Mouse (Mus musculus): ENCODE measurements around the gene Prkag1. TPM values are rescaled to one million over a fixed set of nuclear protein-coding genes. Genes with fewer than 3 reads are reported as not detected.
A peak's percentile ranks its signal among the peaks of the same experiment; 100 is the strongest.

The Prkag1 gene
- polyA plus RNA-seq, 1 experiment = 132 TPM

- TF ChIP-seq CTCF (IDR thresholded peaks at IDR 0.05; ENCODE audit: control insufficient read depth, insufficient read depth, insufficient read length) = no peak
- no peak for TF ChIP-seq FOSL1 (IDR thresholded peaks at IDR 0.05; ENCODE audit: insufficient read depth, low read length, poor library complexity, severe bottlenecking)
- H3K27me3 ChIP-seq (ENCODE audit: control insufficient read depth, insufficient read depth, insufficient read length) = no peaks in the 10 kb centered on the region
- peaks cover 60% of the 10 kb centered on the region for H3K79me3 ChIP-seq (ENCODE audit: low read depth)
- peaks cover 27% of the 10 kb centered on the region for H3K36me3 ChIP-seq (ENCODE audit: control insufficient read depth, insufficient read depth)
- peak overlapping the region; percentile 99 for H3K4me3 ChIP-seq (ENCODE audit: insufficient read depth, poor library complexity, severe bottlenecking)
- peaks cover 73% of the 10 kb centered on the region for H3K79me2 ChIP-seq (ENCODE audit: control insufficient read depth, insufficient read depth)
- peak overlapping the region; percentile 88 for H3ac ChIP-seq (ENCODE audit: control insufficient read depth, insufficient read length, low read depth)
Measured at GRCm38 (mm10) chr15:98870179-98871069, 39.1 kb upstream of the Prkag1 start.

- TF ChIP-seq MYOG (IDR thresholded peaks at IDR 0.05; ENCODE audit: control insufficient read depth, extremely low read depth, insufficient read length) = no peak
- no peak for TF ChIP-seq CTCF (IDR thresholded peaks at IDR 0.05; ENCODE audit: control insufficient read depth, insufficient read depth, insufficient read length)
- TF ChIP-seq MYOD1 (IDR thresholded peaks at IDR 0.05; ENCODE audit: control insufficient read depth, insufficient read length, low read depth) = no peak
- TF ChIP-seq MAX (IDR thresholded peaks at IDR 0.05) = no peak
- TF ChIP-seq USF1 (IDR thresholded peaks at IDR 0.05; ENCODE audit: low read depth) = no peak
- no peak for TF ChIP-seq FOSL1 (IDR thresholded peaks at IDR 0.05; ENCODE audit: insufficient read depth, low read length, poor library complexity, severe bottlenecking)
- no peak for TF ChIP-seq CEBPB (IDR thresholded peaks at IDR 0.05; ENCODE audit: low read depth)
- Histone ChIP-seq H3K4me3 (ENCODE audit: insufficient read depth, poor library complexity, severe bottlenecking) (peak overlapping the region; percentile 99), H3ac (ENCODE audit: control insufficient read depth, insufficient read length, low read depth) (peak overlapping the region; percentile 69), H3K79me3 (ENCODE audit: low read depth) (peaks cover 65% of the 10 kb centered on the region), H3K36me3 (ENCODE audit: control insufficient read depth, insufficient read depth) (peaks cover 35% of the 10 kb centered on the region), H3K79me2 (ENCODE audit: control insufficient read depth, insufficient read depth) (peaks cover 81% of the 10 kb centered on the region), H3K27me3 (ENCODE audit: control insufficient read depth, insufficient read depth, insufficient read length) (no peaks in the 10 kb centered on the region)
Measured at GRCm38 (mm10) chr15:98869342-98870178, 38.2 kb upstream of the Prkag1 start.

DNA sequence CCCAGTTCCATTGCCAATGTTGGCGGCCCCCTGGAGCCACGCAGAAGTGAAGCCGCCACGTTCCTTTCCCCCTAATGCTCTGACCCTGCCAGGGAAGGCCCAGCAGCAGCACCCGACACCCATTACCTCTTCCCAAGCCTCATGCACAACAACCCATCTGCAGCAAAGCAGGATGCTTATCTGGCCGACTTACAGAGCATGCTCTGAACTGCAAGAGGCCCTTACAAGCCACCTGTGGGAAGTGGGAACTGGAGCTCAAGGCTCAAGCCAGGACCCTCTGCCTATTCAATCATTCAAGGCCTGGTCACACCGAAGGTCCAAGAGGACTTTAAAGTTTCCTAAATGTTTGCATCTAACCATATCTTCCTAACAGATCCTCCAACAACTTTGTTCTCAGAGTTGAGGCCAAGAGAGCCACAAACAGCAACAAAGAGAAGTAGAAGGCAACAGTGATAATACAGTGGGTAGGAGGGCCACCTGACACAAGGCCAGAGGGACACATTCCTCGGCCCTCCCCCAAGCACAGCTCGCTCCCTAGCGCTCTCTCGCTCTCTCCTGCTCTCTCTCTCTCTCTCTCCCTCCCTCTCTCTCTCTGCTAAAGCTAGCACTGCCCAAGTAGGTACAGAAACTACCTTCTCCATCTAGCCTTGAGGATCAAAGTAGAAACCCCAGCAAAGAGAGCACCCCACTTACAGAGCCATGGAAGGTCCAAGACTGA is 37.2 kb upstream of the Prkag1 start:
- Histone ChIP-seq H3K36me3 (ENCODE audit: control insufficient read depth, insufficient read depth) (peaks cover 46% of the 10 kb centered on the region), H3K27me3 (ENCODE audit: control insufficient read depth, insufficient read depth, insufficient read length) (no peaks in the 10 kb centered on the region), H3ac (ENCODE audit: control insufficient read depth, insufficient read length, low read depth) (peak overlapping the region; percentile 44), H3K79me2 (ENCODE audit: control insufficient read depth, insufficient read depth) (peaks cover 82% of the 10 kb centered on the region), H3K4me3 (ENCODE audit: insufficient read depth, poor library complexity, severe bottlenecking) (peak overlapping the region; percentile 99), H3K79me3 (ENCODE audit: low read depth) (peaks cover 66% of the 10 kb centered on the region)
- TF ChIP-seq USF1 (IDR thresholded peaks at IDR 0.05; ENCODE audit: low read depth) = no peak
- TF ChIP-seq CTCF (IDR thresholded peaks at IDR 0.05; ENCODE audit: control insufficient read depth, insufficient read depth, insufficient read length) = no peak

DNA sequence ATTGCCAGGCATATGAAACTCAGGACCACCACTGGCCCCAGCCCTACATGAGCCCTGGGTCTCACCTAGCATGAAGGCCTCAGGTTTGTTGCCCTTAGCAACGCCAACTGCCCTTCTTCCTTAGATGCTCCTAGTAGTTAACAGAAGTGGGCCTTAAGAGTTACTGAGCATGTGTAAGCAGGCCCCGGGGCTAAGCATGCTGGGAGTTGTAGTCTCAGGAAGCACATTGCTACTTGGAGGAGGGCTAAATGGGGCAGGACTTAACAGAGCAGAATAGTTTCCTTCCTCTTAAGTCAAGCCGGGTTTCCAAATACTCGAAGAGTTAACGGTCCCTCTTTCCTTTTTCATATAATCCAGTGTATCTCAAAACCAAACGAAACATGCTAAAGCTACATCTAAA is 36.0 kb upstream of the Prkag1 start:
- Histone ChIP-seq H3ac (ENCODE audit: control insufficient read depth, insufficient read length, low read depth) (no peak overlapping the region), H3K27me3 (ENCODE audit: control insufficient read depth, insufficient read depth, insufficient read length) (no peaks in the 10 kb centered on the region), H3K4me3 (ENCODE audit: insufficient read depth, poor library complexity, severe bottlenecking) (no peak overlapping the region), H3K79me2 (ENCODE audit: control insufficient read depth, insufficient read depth) (peaks cover 77% of the 10 kb centered on the region), H3K36me3 (ENCODE audit: control insufficient read depth, insufficient read depth) (peaks cover 58% of the 10 kb centered on the region), H3K79me3 (ENCODE audit: low read depth) (peaks cover 66% of the 10 kb centered on the region)
- TF ChIP-seq MYOG (IDR thresholded peaks at IDR 0.05; ENCODE audit: control insufficient read depth, extremely low read depth, insufficient read length) = no peak
- TF ChIP-seq CEBPB (IDR thresholded peaks at IDR 0.05; ENCODE audit: low read depth) = no peak
- no peak for TF ChIP-seq MAX (IDR thresholded peaks at IDR 0.05)
- no peak for TF ChIP-seq USF1 (IDR thresholded peaks at IDR 0.05; ENCODE audit: low read depth)
- TF ChIP-seq MYOD1 (IDR thresholded peaks at IDR 0.05; ENCODE audit: control insufficient read depth, insufficient read length, low read depth) = no peak
- TF ChIP-seq CTCF (IDR thresholded peaks at IDR 0.05; ENCODE audit: control insufficient read depth, insufficient read depth, insufficient read length) = no peak
- no peak for TF ChIP-seq FOSL1 (IDR thresholded peaks at IDR 0.05; ENCODE audit: insufficient read depth, low read length, poor library complexity, severe bottlenecking)

DNA sequence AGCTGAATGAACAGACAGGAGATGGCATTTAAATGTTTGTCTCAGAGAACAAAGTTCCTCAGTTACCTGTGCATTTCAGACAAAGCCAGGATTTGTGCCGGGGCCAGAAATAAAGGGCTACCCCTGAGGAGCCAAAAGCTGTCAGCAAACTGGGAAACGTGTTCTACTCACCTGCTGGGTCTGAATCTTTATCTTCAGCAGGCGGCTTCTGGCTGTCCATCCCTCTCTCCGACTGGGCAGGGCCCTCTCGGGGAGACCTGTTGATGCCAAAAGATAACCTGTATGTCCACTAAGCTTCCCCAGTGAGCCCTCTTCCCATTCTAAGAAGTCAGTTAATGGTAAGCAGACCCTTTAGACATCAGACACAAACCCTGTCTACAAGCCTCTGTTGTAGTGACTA is 35.2 kb upstream of the Prkag1 start:
- peaks cover 70% of the 10 kb centered on the region for H3K79me2 ChIP-seq (ENCODE audit: control insufficient read depth, insufficient read depth)
- no peak overlapping the region for H3K4me3 ChIP-seq (ENCODE audit: insufficient read depth, poor library complexity, severe bottlenecking)
- no peak overlapping the region for H3ac ChIP-seq (ENCODE audit: control insufficient read depth, insufficient read length, low read depth)
- peaks cover 66% of the 10 kb centered on the region for H3K36me3 ChIP-seq (ENCODE audit: control insufficient read depth, insufficient read depth)
- peaks cover 63% of the 10 kb centered on the region for H3K79me3 ChIP-seq (ENCODE audit: low read depth)
- no peaks in the 10 kb centered on the region for H3K27me3 ChIP-seq (ENCODE audit: control insufficient read depth, insufficient read depth, insufficient read length)
- TF ChIP-seq CTCF (IDR thresholded peaks at IDR 0.05; ENCODE audit: control insufficient read depth, insufficient read depth, insufficient read length) (no peak), MAX (IDR thresholded peaks at IDR 0.05) (no peak), MYOD1 (IDR thresholded peaks at IDR 0.05; ENCODE audit: control insufficient read depth, insufficient read length, low read depth) (no peak), USF1 (IDR thresholded peaks at IDR 0.05; ENCODE audit: low read depth) (no peak), CEBPB (IDR thresholded peaks at IDR 0.05; ENCODE audit: low read depth) (no peak), MYOG (IDR thresholded peaks at IDR 0.05; ENCODE audit: control insufficient read depth, extremely low read depth, insufficient read length) (no peak), FOSL1 (IDR thresholded peaks at IDR 0.05; ENCODE audit: insufficient read depth, low read length, poor library complexity, severe bottlenecking) (no peak)

Data from C2C12 (cell line).